Mouse (Mus musculus) intestine, embryonic 16.5 days (tissue): ENCODE results near the gene Sgsm1. TPM values are rescaled to one million over a fixed set of nuclear protein-coding genes. Genes with fewer than 3 reads are reported as not detected.
A peak's percentile ranks its signal among the peaks of the same experiment; 100 is the strongest.

Source experiments
- ATAC-seq: fragments of 200-750 bp; cut with Nextera tagmentation; 2 replicates; pipeline ENCODE4 v1.8.0; 2017; ENCODE audit warnings: moderate TSS enrichment, moderate library complexity
- H3K27ac ChIP-seq: fragments of 300-500 bp; sonication (generic); 2 replicates; pipeline ENCODE4 v1.5.1; 2014; ENCODE audit warnings: mild to moderate bottlenecking, low read length
- H3K27me3 ChIP-seq: fragments of 300-500 bp; sonication (generic); replicated peaks from 2 replicates; pipeline ENCODE4 v1.6.1; 2014; ENCODE audit warnings: low read length, control low read depth, mixed read lengths; ENCODE audit not compliant: control insufficient read depth, insufficient read depth
- H3K36me3 ChIP-seq: fragments of 300-500 bp; sonication (generic); 2 replicates; pipeline ENCODE4 v1.6.1; 2014; ENCODE audit warnings: low read length, control low read depth; ENCODE audit not compliant: control insufficient read depth, insufficient read depth
- H3K4me1 ChIP-seq: fragments of 300-500 bp; sonication (generic); 2 replicates; pipeline ENCODE4 v1.6.1; 2014; ENCODE audit warnings: low read length, control low read depth, mixed read lengths; ENCODE audit not compliant: control insufficient read depth, insufficient read depth
- H3K4me2 ChIP-seq: fragments of 300-500 bp; sonication (generic); 2 replicates; pipeline ENCODE4 v1.6.1; 2014; ENCODE audit warnings: low read depth, low read length, control low read depth
- H3K4me3 ChIP-seq: fragments of 300-500 bp; sonication (generic); 2 replicates; pipeline ENCODE4 v1.5.1; 2014; ENCODE audit warnings: mild to moderate bottlenecking, low read length
- H3K9ac ChIP-seq: fragments of 300-500 bp; sonication (generic); 2 replicates; pipeline ENCODE4 v1.6.1; 2014; ENCODE audit warnings: low read depth, low read length
- H3K9me3 ChIP-seq: fragments of 300-500 bp; sonication (generic); 2 replicates; pipeline ENCODE4 v1.6.1; 2016; ENCODE audit warnings: low read length, control low read depth; ENCODE audit not compliant: control insufficient read depth
- WGBS: fragments of 180-500 bp; shearing (Covaris S2); extraction: QIAGEN DNeasy Blood & Tissue Kit; methylation state at CpG from one replicate; pipeline ENCODE4 v1.1.7; 2014; 5-methylcytosine and 5-hydroxymethylcytosine counted together
- polyA plus RNA-seq: library from polyadenylated mRNA; unstranded; fragments of >200 nt; fragmentation: Nextera tagmentation; extraction: Ambion mirVana; gene quantifications from 2 replicates; pipeline ENCODE4 v1.2.1, GENCODE M21; 2015

Gene Sgsm1
- polyA plus RNA-seq, 1 experiment from 2014 or later, result 10.3 TPM

DNA sequence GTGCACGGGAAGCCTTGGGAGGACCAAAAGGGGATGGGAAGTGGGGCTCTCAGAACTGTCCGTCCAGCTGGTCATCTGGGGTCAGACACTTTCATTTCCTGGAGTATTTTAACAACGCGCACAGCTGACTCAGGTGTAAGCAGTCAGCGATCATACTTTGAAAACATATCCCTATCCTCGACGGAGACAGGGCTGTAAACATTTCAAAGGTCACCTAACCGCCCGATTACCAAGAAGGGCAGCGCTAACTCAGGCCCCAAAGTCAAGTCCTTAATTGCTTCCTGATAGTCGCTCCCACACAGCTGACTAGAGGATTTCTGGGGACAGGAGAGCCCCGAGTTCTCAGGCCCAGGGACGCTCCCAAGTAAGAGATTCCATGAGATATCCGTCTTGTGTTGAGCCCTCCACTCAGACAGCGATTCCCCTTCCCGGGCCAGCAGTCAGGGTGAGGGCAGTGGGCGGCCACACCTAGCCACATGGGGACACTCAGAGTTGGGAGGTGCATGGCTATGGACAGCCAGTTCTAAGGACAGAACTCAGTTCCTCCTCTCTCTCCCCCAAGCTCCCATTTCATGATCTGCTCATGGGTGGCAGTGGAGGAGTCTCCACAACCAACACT is 91.9 kb downstream of the Sgsm1 start:
- Histone ChIP-seq H3K36me3 (no peaks in the 10 kb centered on the region), H3K27me3 (no peaks in the 10 kb centered on the region), H3K4me3 (peak overlapping the region; percentile 79), H3K4me2 (peak overlapping the region; percentile 96), H3K4me1 (peaks cover 26% of the 10 kb centered on the region), H3K27ac (peak overlapping the region; percentile 91), H3K9ac (peak overlapping the region; percentile 54), H3K9me3 (no peaks in the 10 kb centered on the region)
- WGBS, result 34% methylated on average over 17 of the region's 17 CpGs
- peak; percentile 26 for ATAC-seq

DNA sequence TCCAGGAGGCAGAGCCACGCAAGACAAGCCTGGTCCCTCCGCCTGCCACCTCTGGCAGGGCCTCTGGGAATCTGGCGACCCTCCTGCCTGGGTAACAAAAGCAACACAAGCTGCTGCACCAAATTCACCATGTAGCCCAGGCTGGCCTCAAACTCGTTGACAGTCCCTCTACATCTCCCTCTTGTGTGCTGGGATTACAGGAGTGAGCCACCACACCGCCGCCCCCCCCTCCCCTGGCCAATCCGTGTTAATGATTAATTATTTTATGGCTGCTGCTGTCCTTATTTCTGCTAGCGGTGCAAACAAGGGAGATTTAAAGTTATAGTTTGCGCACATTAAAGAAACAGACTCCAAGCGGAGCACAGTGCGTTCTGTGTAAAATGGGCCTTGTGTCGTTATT is 93.5 kb downstream of the Sgsm1 start:
- Histone ChIP-seq H3K4me3 (peak overlapping the region; percentile 17; the same call in 1 of the 2 replicates), H3K27ac (peak overlapping the region; percentile 54), H3K4me2 (peak overlapping the region; percentile 96), H3K9me3 (no peaks in the 10 kb centered on the region), H3K27me3 (no peaks in the 10 kb centered on the region), H3K36me3 (no peaks in the 10 kb centered on the region), H3K4me1 (peaks cover 26% of the 10 kb centered on the region), H3K9ac (peak overlapping the region; percentile 45)
- peak; percentile 17; the same call in 1 of the 2 replicates for ATAC-seq
- WGBS, result 45% methylated on average over 12 of the region's 12 CpGs

GRCm38 (mm10) chr5:113216328-113216960 is 94.1 kb downstream of the Sgsm1 start:
- no peak for ATAC-seq
- peaks cover 26% of the 10 kb centered on the region for H3K4me1 ChIP-seq

DNA sequence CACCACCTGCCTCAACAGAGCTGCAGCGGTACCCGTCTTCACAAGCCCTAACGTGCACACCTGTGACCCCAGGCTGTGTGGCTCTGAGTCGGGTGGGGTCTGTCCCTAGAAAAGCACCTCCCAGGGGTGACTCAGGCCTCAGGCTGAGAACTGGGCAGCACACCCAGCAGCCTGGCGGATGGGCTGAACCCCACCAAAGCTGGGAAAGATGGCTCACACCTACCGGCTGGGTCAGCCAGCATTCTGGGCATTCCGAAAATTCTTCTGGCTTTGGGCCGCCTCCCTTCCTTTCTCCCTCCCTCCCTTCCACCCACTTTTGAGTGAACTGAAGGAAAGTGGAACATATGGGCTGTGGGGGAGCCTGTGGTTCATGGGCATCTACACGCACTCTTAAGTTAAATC is 95.0 kb downstream of the Sgsm1 start:
- Histone ChIP-seq H3K9me3 (no peaks in the 10 kb centered on the region), H3K36me3 (no peaks in the 10 kb centered on the region), H3K4me1 (peaks cover 30% of the 10 kb centered on the region), H3K9ac (no peak overlapping the region), H3K27ac (no peak overlapping the region), H3K4me3 (no peak overlapping the region), H3K4me2 (no peak overlapping the region), H3K27me3 (no peaks in the 10 kb centered on the region)
- no peak for ATAC-seq
- WGBS, result 76% methylated on average over 9 of the region's 9 CpGs

More at GRCm38 (mm10) chr5:113216328-113216960, 94.1 kb downstream of the Sgsm1 start:
- H3K4me2 ChIP-seq, result peak overlapping the region; percentile 96
- no peaks in the 10 kb centered on the region for H3K36me3 ChIP-seq
- H3K9me3 ChIP-seq, result no peaks in the 10 kb centered on the region
- peak overlapping the region; percentile 17; the same call in 1 of the 2 replicates for H3K4me3 ChIP-seq
- H3K9ac ChIP-seq, result peak overlapping the region; percentile 45
- no peaks in the 10 kb centered on the region for H3K27me3 ChIP-seq
- 53% methylated on average over 14 of the region's 14 CpGs for WGBS
- peak overlapping the region; percentile 54 for H3K27ac ChIP-seq

- Histone ChIP-seq H3K27ac (no peak overlapping the region), H3K9me3 (no peaks in the 10 kb centered on the region), H3K4me1 (peaks cover 35% of the 10 kb centered on the region), H3K36me3 (no peaks in the 10 kb centered on the region), H3K27me3 (no peaks in the 10 kb centered on the region), H3K9ac (no peak overlapping the region), H3K4me3 (no peak overlapping the region), H3K4me2 (no peak overlapping the region)
- 49% methylated on average over 11 of the region's 11 CpGs for WGBS
- ATAC-seq, result no peak
These were observed 96.1 kb downstream of the Sgsm1 start for GRCm38 (mm10) chr5:113214455-113214854.

DNA sequence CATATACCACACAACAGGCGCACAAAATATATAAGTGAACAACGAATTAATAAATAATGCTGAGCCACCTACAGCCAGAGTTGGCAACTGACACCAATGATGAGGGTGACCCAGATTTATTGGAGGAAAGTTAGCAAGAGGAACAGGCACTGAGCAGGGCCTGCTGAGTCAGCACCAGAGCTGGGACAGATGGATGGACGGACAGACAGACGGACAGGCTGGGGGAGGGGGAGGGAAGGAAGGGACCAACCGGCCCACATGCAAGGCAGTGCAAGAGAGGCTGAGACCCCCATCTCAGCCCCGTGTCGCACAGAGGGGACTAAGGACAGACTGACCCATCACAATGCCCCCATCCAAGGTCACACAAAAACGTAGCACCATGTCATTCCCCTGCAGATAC is 96.5 kb downstream of the Sgsm1 start:
- H3K36me3 ChIP-seq, result no peaks in the 10 kb centered on the region
- H3K27ac ChIP-seq, result no peak overlapping the region
- peaks cover 39% of the 10 kb centered on the region for H3K4me1 ChIP-seq
- H3K9ac ChIP-seq, result no peak overlapping the region
- H3K27me3 ChIP-seq, result no peaks in the 10 kb centered on the region
- no peak overlapping the region for H3K4me2 ChIP-seq
- ATAC-seq, result no peak
- 78% methylated on average over 8 of the region's 8 CpGs for WGBS
- no peak overlapping the region for H3K4me3 ChIP-seq
- H3K9me3 ChIP-seq, result no peaks in the 10 kb centered on the region

GRCm38 (mm10) chr5:113212156-113212835 is 98.3 kb downstream of the Sgsm1 start:
- Histone ChIP-seq H3K4me1 (peaks cover 45% of the 10 kb centered on the region), H3K36me3 (no peaks in the 10 kb centered on the region), H3K27ac (no peak overlapping the region), H3K27me3 (no peaks in the 10 kb centered on the region), H3K4me3 (no peak overlapping the region), H3K9me3 (no peaks in the 10 kb centered on the region), H3K9ac (no peak overlapping the region), H3K4me2 (no peak overlapping the region)
- 62% methylated on average over 10 of the region's 10 CpGs for WGBS
- ATAC-seq, result no peak

DNA sequence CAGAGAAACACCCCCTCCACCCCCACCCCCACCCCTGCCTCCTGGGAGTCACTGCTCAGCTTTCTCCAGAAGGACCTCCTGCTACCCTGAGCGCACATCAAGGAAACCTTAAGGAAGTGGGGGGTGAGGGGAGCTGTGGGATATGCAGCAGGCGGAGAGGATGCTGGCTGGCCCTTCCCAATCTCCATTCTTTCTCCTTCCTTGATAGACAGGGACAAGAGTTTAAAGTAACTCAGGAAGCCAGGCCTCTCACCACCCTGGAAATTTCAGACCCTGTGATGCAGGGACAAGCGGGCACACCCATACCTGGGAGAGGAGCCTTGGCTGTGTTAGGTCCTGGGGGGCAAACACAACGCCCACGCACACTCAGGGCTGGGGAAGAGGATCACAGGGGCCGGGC is 100.3 kb downstream of the Sgsm1 start:
- peaks cover 50% of the 10 kb centered on the region for H3K4me1 ChIP-seq
- WGBS, result 80% methylated on average over 6 of the region's 6 CpGs
- ATAC-seq, result no peak
- no peaks in the 10 kb centered on the region for H3K36me3 ChIP-seq
- H3K9me3 ChIP-seq, result no peaks in the 10 kb centered on the region
- H3K4me3 ChIP-seq, result no peak overlapping the region
- no peaks in the 10 kb centered on the region for H3K27me3 ChIP-seq
- no peak overlapping the region for H3K4me2 ChIP-seq
- H3K9ac ChIP-seq, result 0 out of 2 replicates have a peak overlapping the region, but pooled peaks have one; percentile 25
- H3K27ac ChIP-seq, result peak overlapping the region; percentile 86

GRCm38 (mm10) chr5:113209898-113210297 is 100.7 kb downstream of the Sgsm1 start:
- Histone ChIP-seq H3K27me3 (no peaks in the 10 kb centered on the region), H3K9ac (peak overlapping the region; percentile 45), H3K36me3 (no peaks in the 10 kb centered on the region), H3K27ac (peak overlapping the region; percentile 86), H3K9me3 (no peaks in the 10 kb centered on the region), H3K4me1 (peaks cover 50% of the 10 kb centered on the region), H3K4me2 (no peak overlapping the region), H3K4me3 (no peak overlapping the region)
- WGBS, result 78% methylated on average over 13 of the region's 13 CpGs
- no peak for ATAC-seq
